Mouse (Mus musculus) urinary bladder, postnatal 10 days (tissue): ENCODE results near the gene Chchd10.

Source experiments
- DNase-seq: peaks from one replicate; pipeline ENCODE4 v3.0.0; 2022; ENCODE audit warnings: low spot score

Gene Chchd10

DNA sequence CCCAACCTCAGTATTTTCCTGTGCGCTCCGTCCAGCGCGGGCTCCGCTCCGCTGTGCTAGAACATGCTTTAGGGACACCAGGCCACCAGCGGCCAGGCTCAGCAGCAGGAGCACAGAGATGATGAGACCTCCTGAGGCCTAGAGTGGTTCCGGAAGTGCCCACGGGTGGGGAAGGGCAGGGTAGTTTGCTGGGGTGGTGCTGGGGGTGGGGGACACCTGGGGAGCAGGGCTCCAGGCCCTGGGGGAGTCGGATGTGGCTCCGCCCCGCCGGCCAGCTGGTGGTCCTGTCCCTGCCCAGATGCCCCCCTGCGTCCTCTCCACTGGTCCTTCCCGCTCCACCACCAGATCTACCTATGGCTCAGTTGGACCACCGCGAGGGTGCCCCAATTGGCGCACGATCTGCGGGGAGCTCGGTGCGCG is 17.9 kb downstream of the Chchd10 start:
- DNase-seq = no peak

DNA sequence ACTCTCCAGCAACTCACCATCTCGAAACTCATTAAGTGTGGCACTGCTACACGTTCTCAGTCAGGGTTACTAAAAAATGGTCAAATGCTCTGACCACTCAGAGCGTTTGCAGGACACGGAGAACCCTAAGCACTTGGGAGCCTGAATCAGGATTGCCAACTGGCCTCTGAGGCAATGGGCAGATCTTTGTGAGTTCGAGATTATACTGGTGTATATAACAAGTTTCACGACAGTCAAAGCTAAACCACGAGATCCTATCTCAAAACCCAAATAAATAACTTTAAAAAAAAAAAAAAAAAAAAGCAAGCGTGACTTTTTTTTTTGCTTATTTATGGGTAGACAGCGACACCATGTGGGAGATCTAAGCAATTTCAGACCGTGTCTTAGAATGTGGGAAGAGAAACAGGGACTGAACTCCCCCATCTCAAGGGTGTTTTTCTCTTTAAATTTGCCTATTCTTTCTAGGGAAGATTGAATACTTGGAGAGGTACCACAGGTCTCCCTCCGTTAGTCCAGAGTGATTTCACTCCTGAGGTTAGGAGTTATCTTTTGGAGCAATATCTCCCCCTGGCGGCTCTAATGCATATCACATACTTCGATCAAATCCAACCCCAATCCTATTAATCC is 18.6 kb downstream of the Chchd10 start:
- DNase-seq = no peak

DNA sequence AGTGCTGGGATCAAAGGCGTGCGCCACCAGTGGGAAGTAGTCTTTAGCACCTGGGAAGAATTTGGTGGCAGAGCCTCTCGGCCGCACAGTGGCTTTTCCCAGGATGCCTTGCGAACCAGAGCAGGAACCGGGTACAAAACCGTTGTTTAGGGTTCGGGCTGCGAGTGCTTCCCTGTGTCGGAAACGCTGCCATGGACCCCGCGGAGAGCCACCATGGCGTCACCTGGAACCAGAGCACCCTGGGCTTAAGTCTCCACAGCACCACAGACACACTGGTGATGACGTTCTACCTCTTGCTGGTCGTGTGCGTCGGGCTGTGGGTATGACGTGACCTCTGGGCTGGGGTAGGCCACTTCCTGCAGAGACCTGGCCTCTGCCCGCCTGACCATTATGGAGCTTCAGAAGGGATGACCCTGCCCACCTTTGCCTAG is 21.5 kb downstream of the Chchd10 start, which contains the start of gene Gm5134:
Gene Gm5134 (plus strand): TSS at position 134 of the 431 bp plus-strand sequence.
- no peak for DNase-seq

DNA sequence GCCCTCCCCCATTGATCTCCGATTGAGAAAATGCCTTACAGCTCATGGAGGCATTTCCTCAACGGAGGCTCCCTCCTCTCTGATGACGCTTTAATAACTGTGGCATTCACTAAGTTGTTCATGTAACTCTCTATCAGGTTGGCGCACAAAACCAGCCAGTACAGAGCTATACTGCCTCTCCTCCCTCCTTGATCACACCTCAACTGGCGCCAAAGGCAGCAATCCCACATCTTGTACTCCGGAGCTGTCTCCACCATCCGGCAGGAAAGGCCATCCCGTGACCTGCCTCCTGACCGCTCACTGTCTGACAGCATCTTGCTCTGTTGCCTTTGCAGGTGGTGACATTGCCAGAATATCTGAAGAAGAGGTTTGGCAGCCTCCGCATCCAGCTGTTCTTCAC is 40.9 kb downstream of the Chchd10 start:
- no peak for DNase-seq

DNA sequence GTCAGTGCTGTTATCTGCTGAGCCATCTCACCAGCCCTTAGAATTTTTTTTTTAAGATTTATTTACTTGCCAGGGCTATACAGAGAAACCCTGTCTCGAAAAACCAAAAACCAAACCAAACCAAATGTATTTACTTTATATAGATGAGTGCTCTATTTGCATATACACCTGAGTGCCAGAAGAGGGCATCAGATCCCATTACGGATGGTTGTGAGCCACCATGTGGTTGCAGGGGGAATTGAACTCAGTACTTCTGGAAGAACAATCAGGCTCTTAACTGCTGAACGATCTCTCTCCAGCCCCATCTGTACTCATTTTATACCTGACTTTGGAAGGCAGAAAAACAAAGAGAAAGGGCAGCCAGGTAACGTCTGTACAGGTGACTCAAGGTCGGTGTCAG is 42.3 kb downstream of the Chchd10 start:
- no peak for DNase-seq

DNA sequence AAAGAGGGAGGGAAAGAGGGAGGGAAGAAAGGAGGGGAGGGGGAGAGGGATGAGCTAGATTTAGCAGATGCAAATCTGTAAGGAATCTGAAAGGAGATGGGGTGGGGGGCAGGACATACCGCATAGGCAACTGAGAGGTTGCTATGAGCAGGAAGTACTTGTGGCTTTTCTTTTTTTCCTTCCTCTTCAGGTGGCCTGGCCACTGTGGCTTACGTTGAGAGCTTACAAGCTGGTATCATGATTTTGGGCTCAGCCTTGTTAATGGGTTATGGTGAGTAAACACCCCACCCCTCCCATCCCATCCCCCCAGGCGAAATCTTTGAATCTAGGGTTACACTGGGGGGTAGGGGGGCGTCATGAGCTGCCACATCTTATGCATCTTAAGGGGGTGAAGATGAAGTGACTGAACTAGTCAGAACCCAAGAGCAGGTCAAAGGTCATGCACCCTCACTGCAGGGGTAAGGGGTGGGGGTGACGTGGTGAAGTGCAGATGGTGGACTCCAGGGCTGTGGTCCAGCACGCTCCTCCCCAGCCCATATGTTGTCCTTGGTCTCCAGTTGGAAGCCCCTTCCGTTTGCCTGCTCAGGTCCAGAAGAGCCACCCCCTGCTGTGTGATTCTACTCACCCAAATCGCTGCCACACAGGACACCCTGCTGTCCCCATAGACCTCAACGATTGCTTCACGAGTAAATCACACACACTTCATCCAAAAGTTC is 45.3 kb downstream of the Chchd10 start:
- DNase-seq = no peak

DNA sequence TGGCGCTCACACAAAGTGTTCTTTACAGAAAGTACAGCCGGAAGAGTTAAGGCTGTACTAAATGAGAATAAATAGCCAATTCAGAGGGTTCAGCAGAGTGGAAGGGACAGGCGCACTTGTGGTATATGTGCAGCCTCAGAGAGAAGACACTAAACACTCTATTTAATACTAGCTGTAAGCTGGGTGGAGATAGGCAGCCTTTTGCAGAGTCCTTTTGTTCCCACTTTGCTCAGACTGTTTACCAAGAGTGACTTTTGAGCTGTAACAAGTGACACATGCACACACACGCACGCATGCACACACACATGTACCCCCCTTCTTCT is 45.9 kb downstream of the Chchd10 start:
- DNase-seq = no peak

DNA sequence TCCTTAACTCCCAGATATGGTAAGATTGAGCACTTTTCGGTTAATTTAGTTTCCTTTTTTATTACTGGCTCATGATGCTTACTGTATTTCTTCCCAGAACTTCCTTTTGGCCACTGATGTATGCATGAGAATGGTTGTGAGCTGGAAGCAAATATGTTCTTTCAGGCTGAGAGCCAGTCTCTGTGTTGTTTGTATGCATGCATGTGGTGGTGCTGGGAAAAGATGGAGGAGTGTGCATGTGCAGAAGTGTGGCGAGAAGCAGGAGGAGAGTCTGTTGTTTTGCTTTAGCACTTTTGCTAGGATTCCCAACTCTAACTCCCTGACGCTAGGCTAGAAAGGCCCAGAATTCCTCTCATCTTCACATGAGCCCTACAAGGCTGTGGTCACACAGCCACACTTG is 46.5 kb downstream of the Chchd10 start:
- DNase-seq = no peak
